Mouse (Mus musculus) heart, embryonic 15.5 days (tissue): Measurements from ENCODE around the gene Pilrb2. TPM values are rescaled to one million over a fixed set of nuclear protein-coding genes. Genes with fewer than 3 reads are reported as not detected.

Source experiments
- ATAC-seq: fragments of 200-750 bp; cut with Nextera tagmentation; replicated peaks from 2 replicates; pipeline ENCODE4 v1.8.0; 2017; ENCODE audit warnings: low read depth, moderate TSS enrichment; ENCODE audit not compliant: insufficient number of reproducible peaks, insufficient read depth, low FRiP score
- H3K27ac ChIP-seq: fragments of 300-500 bp; sonication (generic); 2 replicates; pipeline ENCODE4 v1.5.1; 2015; ENCODE audit warnings: mild to moderate bottlenecking, inconsistent platforms
- H3K27me3 ChIP-seq: fragments of 300-500 bp; sonication (generic); 2 replicates; pipeline ENCODE4 v1.6.1; 2015; ENCODE audit warnings: inconsistent platforms
- H3K36me3 ChIP-seq: fragments of 300-500 bp; sonication (generic); 2 replicates; pipeline ENCODE4 v1.6.1; 2015; ENCODE audit warnings: mild to moderate bottlenecking, inconsistent platforms
- H3K4me1 ChIP-seq: fragments of 300-500 bp; sonication (generic); replicated peaks from 2 replicates; pipeline ENCODE4 v1.6.1; 2015; ENCODE audit warnings: inconsistent platforms
- H3K4me2 ChIP-seq: fragments of 300-500 bp; sonication (generic); 2 replicates; pipeline ENCODE4 v1.6.1; 2015; ENCODE audit warnings: inconsistent platforms, mild to moderate bottlenecking, moderate library complexity
- H3K4me3 ChIP-seq: fragments of 300-500 bp; sonication (generic); 2 replicates; pipeline ENCODE4 v1.5.1; 2015; ENCODE audit warnings: mild to moderate bottlenecking, inconsistent platforms
- H3K9ac ChIP-seq: fragments of 300-500 bp; sonication (generic); 2 replicates; pipeline ENCODE4 v1.6.1; 2015; ENCODE audit warnings: mild to moderate bottlenecking, inconsistent platforms
- H3K9me3 ChIP-seq: fragments of 300-500 bp; sonication (generic); replicated peaks from 2 replicates; pipeline ENCODE4 v1.6.1; 2016; ENCODE audit warnings: inconsistent platforms
- WGBS: fragments of 180-500 bp; shearing (Covaris S2); methylation state at CpG from one replicate; pipeline ENCODE4 v1.1.7; 2015; ENCODE audit warnings: mixed read lengths; 5-methylcytosine and 5-hydroxymethylcytosine counted together
- polyA plus RNA-seq: library from polyadenylated mRNA; unstranded; fragments of >200 nt; fragmentation: Nextera tagmentation; extraction: Ambion mirVana; gene quantifications from 2 replicates; pipeline ENCODE4 v1.2.1, GENCODE M21; 2015

The Pilrb2 gene
- polyA plus RNA-seq, 1 experiment from 2014 or later, result 1.5 TPM

DNA sequence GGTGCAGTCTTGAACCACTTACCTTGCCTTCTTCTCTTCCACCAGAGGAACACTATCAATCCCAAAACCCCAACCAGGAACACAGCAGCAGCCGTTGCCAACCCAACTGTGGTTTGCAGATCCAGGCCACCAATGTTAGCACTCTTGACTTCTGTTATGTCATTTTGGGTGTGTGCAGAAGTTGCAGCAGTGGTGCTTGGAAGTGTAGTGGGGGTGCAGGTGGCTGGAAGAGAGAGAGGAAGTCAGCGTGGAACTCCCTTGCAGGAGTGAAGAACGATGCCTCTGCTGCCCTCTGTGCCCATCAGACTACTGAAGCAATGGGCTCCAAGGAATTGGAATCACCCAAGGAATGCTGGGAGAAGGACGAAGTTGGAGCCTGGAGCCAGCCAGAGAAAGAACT, 40.5 kb downstream of the Pilrb2 start:
- H3K9ac ChIP-seq, result no peak overlapping the region
- WGBS, result 78% methylated on average over 4 of the region's 4 CpGs
- H3K9me3 ChIP-seq, result no peaks in the 10 kb centered on the region
- no peaks in the 10 kb centered on the region for H3K36me3 ChIP-seq
- no peak for ATAC-seq
- H3K27me3 ChIP-seq, result no peaks in the 10 kb centered on the region
- no peak overlapping the region for H3K4me2 ChIP-seq
- H3K27ac ChIP-seq, result no peak overlapping the region
- H3K4me1 ChIP-seq, result no peaks in the 10 kb centered on the region
- no peak overlapping the region for H3K4me3 ChIP-seq

GRCm38 (mm10) chr5:137830238-137830637, 41.4 kb downstream of the Pilrb2 start:
- Histone ChIP-seq H3K9me3 (no peaks in the 10 kb centered on the region), H3K27me3 (no peaks in the 10 kb centered on the region), H3K27ac (no peak overlapping the region; the same call in 1 of the 2 replicates), H3K4me1 (no peaks in the 10 kb centered on the region), H3K4me2 (no peak overlapping the region), H3K9ac (no peak overlapping the region), H3K36me3 (no peaks in the 10 kb centered on the region), H3K4me3 (no peak overlapping the region)
- no peak for ATAC-seq
- WGBS, result 67% methylated on average over 7 of the region's 7 CpGs

- no peaks in the 10 kb centered on the region for H3K9me3 ChIP-seq
- WGBS, result 72% methylated on average over 6 of the region's 6 CpGs
Observed at GRCm38 (mm10) chr5:137828694-137829093, 42.9 kb downstream of the Pilrb2 start.

DNA sequence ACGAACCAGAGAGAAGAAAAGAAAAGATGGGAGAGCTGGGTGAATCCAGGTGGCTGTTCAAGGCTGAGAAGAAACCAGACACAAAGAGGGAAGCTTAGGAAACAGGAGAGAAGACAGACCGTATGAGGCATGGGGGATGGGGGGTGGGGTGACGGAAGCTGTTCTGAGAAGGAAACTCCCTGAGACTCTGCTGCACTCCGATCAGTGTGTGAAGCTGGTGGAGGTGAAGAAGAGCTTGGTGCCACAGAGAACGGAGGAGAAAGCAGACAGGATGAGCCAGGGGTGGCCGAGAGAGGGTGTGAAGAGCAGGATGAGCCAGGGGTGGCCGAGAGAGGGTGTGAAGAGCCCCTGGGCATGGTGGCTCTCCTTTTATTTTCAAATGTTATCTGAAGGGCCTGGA, 45.2 kb downstream of the Pilrb2 start:
- no peak for ATAC-seq
- Histone ChIP-seq H3K9me3 (no peaks in the 10 kb centered on the region), H3K27me3 (no peaks in the 10 kb centered on the region), H3K36me3 (no peaks in the 10 kb centered on the region), H3K9ac (no peak overlapping the region), H3K4me1 (no peaks in the 10 kb centered on the region), H3K27ac (no peak overlapping the region), H3K4me2 (no peak overlapping the region), H3K4me3 (no peak overlapping the region)
- WGBS, result 39% methylated on average over 7 of the region's 7 CpGs

More at GRCm38 (mm10) chr5:137828694-137829093, 42.9 kb downstream of the Pilrb2 start:
- no peak for ATAC-seq
- Histone ChIP-seq H3K36me3 (no peaks in the 10 kb centered on the region), H3K27ac (no peak overlapping the region), H3K4me1 (no peaks in the 10 kb centered on the region), H3K4me2 (no peak overlapping the region), H3K9ac (no peak overlapping the region), H3K4me3 (no peak overlapping the region), H3K27me3 (no peaks in the 10 kb centered on the region)

DNA sequence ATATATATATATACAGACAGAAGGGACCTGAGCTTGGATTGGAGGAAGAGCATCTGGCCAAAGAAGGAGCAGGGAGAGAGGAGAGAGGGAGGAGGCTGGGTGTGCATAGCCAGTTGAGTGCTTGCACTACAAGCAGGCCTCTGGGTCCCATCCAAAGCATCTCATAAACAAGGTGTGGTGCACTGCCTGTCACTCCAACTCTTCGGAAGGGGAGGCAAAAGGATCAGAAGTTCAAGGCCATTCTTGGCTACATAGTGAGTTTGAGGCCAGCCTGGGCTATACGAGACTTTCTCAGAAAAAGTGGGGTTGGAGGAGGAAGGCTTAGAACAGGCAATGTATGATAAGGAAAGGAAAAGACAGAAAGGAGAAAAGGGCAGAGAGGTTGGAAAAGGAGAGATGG, 45.6 kb downstream of the Pilrb2 start:
- no peaks in the 10 kb centered on the region for H3K4me1 ChIP-seq
- 77% methylated on average over 2 of the region's 2 CpGs for WGBS
- H3K4me2 ChIP-seq, result no peak overlapping the region
- no peak for ATAC-seq
- no peaks in the 10 kb centered on the region for H3K9me3 ChIP-seq
- H3K27ac ChIP-seq, result no peak overlapping the region
- no peak overlapping the region for H3K9ac ChIP-seq
- no peak overlapping the region for H3K4me3 ChIP-seq
- no peaks in the 10 kb centered on the region for H3K36me3 ChIP-seq
- H3K27me3 ChIP-seq, result no peaks in the 10 kb centered on the region

GRCm38 (mm10) chr5:137825030-137825429, 46.6 kb downstream of the Pilrb2 start:
- no peaks in the 10 kb centered on the region for H3K9me3 ChIP-seq
- no peaks in the 10 kb centered on the region for H3K36me3 ChIP-seq
- no peaks in the 10 kb centered on the region for H3K4me1 ChIP-seq
- H3K4me2 ChIP-seq, result no peak overlapping the region
- no peak overlapping the region for H3K4me3 ChIP-seq
- ATAC-seq, result no peak
- WGBS, result 87% methylated on average over 3 of the region's 3 CpGs
- no peak overlapping the region for H3K27ac ChIP-seq
- no peaks in the 10 kb centered on the region for H3K27me3 ChIP-seq
- no peak overlapping the region for H3K9ac ChIP-seq

DNA sequence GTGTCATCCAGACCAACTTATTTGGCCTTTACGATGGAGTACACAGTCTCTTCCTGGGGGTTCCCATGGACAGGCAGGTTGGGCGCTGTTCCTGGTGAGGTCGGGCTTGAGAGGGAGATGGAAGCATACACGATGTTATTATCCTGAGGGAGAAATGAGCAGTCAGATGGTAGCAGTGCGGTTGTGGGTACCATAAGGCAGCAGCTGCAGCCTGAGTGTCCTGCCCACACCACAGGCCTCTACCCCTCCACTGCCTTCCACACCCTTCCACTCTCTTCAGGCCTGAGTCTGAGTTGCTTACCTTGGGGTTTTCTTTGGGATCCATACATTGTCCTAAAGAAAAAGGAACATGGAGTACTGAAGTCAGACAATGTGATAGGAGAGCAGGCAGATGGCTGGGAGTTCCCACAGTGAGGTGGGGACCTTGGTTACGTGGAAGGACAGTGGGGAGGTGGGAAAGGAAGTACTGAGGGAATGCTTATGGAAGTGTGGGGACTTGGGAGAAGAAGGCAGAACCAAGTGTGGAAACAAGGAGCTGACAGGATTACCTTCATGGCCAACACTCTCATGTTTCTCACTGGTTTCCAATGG, 48.1 kb downstream of the Pilrb2 start:
- 80% methylated on average over 6 of the region's 6 CpGs for WGBS

DNA sequence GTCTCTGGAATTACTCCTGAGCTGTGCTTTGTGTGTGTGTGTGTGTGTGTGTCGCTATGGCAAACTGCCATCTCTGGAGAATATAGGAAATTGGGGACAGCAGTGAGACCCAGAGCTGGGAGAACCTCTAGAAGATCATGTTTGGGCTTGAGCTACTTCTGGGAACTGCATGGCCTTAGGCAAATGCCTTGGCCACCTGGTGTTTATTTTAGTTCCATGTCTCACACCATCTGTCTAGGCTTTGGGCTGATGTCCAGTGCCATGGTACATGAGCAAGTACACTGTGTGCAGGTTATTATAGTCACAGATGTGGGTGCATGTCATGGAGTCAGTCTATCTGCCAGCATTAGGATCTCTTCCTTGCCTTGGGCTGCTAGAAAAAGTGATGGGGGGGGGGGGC, 49.0 kb downstream of the Pilrb2 start:
- H3K9ac ChIP-seq, result no peak overlapping the region
- no peaks in the 10 kb centered on the region for H3K27me3 ChIP-seq
- H3K36me3 ChIP-seq, result no peaks in the 10 kb centered on the region
- no peaks in the 10 kb centered on the region for H3K9me3 ChIP-seq
- H3K4me2 ChIP-seq, result no peak overlapping the region
- H3K4me3 ChIP-seq, result no peak overlapping the region
- no peaks in the 10 kb centered on the region for H3K4me1 ChIP-seq
- no peak for ATAC-seq
- WGBS, result 63% methylated on average over 1 of the region's 1 CpGs
- no peak overlapping the region for H3K27ac ChIP-seq

More for the DNA sequence above, 48.1 kb downstream of the Pilrb2 start:
- no peak overlapping the region for H3K4me2 ChIP-seq
- H3K9ac ChIP-seq, result no peak overlapping the region
- no peaks in the 10 kb centered on the region for H3K36me3 ChIP-seq
- no peak for ATAC-seq
- no peaks in the 10 kb centered on the region for H3K4me1 ChIP-seq
- no peaks in the 10 kb centered on the region for H3K9me3 ChIP-seq
- no peaks in the 10 kb centered on the region for H3K27me3 ChIP-seq
- no peak overlapping the region for H3K27ac ChIP-seq
- no peak overlapping the region for H3K4me3 ChIP-seq

- no peak overlapping the region for H3K4me3 ChIP-seq
- H3K27ac ChIP-seq, result no peak overlapping the region
- ATAC-seq, result no peak
- 63% methylated on average over 4 of the region's 4 CpGs for WGBS
- no peaks in the 10 kb centered on the region for H3K9me3 ChIP-seq
- no peak overlapping the region for H3K9ac ChIP-seq
- H3K4me2 ChIP-seq, result no peak overlapping the region
- no peaks in the 10 kb centered on the region for H3K36me3 ChIP-seq
- H3K4me1 ChIP-seq, result no peaks in the 10 kb centered on the region
- H3K27me3 ChIP-seq, result no peaks in the 10 kb centered on the region
Observed at GRCm38 (mm10) chr5:137822126-137822525, 49.5 kb downstream of the Pilrb2 start.

DNA sequence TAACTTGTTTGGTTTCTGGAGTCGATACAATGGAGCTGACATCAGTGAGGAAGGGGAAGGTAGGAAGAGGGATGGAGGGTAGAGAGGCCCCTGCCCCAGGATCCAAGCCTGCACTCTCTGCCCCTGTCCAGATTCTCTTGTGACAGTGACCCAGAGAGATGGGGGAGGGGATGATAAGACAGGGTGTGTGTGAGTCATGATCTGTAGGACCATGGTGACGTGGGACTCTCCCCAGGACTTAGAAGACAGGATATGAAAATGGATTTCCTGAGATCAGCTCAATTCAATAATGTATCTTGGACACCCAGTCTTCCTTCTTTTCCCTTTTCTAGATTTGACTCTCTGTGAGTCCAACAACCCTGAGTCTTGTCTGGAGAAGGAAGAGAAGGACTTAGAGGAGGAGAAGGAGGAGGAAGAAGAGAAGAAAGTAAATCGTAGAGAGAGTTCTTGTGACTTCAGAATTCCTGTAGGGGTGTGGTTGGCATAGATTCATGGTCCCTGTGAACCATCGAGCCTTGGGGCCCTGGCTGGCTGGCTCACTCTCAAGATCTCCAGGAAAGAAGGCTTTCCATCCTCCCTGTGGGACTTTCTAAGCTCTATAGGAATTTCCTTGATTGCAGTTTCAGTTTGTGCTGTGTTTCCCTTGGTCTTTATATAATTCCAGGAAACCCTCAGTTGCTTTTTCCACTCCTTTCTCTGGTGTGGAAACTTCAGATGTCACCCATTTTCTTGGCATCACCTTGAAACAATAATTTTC, 54.0 kb downstream of the Pilrb2 start:
- Histone ChIP-seq H3K4me2 (no peak overlapping the region), H3K36me3 (no peaks in the 10 kb centered on the region), H3K9ac (no peak overlapping the region), H3K9me3 (peaks cover 4% of the 10 kb centered on the region; the same call in 1 of the 2 replicates), H3K27me3 (no peaks in the 10 kb centered on the region), H3K27ac (peak overlapping the region; percentile 51), H3K4me3 (no peak overlapping the region), H3K4me1 (no peaks in the 10 kb centered on the region)
- WGBS, result 44% methylated on average over 4 of the region's 4 CpGs
- no peak; the same call in 1 of the 2 replicates for ATAC-seq
